Mouse (Mus musculus) erythroid progenitor cell, adult 5-6 weeks (primary cell): ENCODE results near the gene Ear14. TPM values are rescaled to one million over a fixed set of nuclear protein-coding genes. Genes with fewer than 3 reads are reported as not detected.
"Not testable (repeated sequence)": the region's sequence is repeated elsewhere in the genome, so short reads cannot be mapped to it uniquely, and the experiment has no call there.

Experiments used
- ATAC-seq: replicated peaks from 2 replicates; pipeline ENCODE4 v1.8.0; 2016; ENCODE audit warnings: moderate number of reproducible peaks, mild to moderate bottlenecking, moderate TSS enrichment, inconsistent platforms; ENCODE audit not compliant: poor library complexity, low FRiP score, severe bottlenecking
- total RNA-seq, 2 experiments: library from RNA; stranded (forward) in 1 of 2; stranded (reverse) in 1 of 2; fragments of 150-400 nt in 1 of 2; fragments of 186-747, 209-891 nt in 1 of 2; gene quantifications; 2 replicates each; pipeline versions ENCODE4 v1.2.3 to v1.2.4; 2015 to 2017; ENCODE audit warnings: low replicate concordance in 2 of 2

Ear14 gene
- total RNA-seq (2015; ENCODE audit: low replicate concordance) = not detected in 2 replicates
- not detected in 2 replicates for total RNA-seq (2017; ENCODE audit: low replicate concordance)

- no peak for ATAC-seq
These were observed at the start of gene Ear14 for GRCm38 (mm10) chr14:51203115-51203514. TSS of gene Ear14 (plus strand) at chr14:51203391.

DNA sequence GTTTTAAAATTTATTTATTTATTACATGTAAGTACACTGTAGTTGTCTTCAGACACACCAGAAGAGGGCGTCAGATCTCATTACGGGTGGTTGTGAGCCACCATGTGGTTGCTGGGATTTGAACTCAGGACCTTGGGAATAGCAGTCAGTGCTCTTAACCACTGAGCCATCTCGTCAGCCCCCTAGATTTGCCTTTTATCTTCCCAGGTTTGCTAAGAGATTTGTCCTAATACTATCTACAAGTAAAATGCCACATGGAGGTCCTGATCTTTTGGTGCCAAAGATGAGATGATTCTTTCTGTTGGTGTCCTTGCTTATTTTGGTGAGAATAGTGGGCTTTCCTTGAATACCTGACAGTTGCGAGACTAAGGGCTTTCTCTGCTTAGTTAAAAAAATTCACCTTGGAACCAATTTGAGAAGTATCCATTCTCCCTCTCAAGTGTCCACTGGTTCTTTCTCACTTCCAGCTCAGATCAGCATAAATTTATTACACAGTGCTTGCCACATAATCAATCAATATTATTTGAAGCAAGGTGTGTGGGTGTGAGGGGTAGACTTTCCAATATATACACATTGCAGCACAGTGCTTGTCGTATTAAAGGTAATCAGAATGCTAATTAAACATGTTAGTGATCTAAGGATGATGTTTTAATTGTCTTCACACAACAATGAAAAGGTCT lies 47.0 kb upstream of the Ear14 start:
- ATAC-seq = no peak

DNA sequence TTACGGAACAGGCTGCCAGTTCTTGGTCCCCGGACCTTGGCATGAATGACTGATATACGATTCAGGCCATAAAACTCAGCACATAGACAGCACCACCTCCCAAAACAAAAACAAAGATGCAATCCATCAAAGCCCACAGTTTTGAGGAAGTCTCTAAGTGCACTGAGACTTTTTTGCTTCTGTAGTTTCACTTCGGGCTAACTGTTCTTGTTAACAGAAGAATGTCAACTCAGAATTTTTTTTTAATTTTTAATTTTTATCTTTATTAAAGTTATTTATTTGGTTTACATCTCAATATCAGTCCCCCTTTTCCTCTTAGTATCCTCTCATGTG lies 46.5 kb upstream of the Ear14 start:
- no peak for ATAC-seq

GRCm38 (mm10) chr14:51157072-51157471 lies 46.1 kb upstream of the Ear14 start:
- 0 out of 2 replicates have a peak, but pooled peaks have one; percentile 28 for ATAC-seq

DNA sequence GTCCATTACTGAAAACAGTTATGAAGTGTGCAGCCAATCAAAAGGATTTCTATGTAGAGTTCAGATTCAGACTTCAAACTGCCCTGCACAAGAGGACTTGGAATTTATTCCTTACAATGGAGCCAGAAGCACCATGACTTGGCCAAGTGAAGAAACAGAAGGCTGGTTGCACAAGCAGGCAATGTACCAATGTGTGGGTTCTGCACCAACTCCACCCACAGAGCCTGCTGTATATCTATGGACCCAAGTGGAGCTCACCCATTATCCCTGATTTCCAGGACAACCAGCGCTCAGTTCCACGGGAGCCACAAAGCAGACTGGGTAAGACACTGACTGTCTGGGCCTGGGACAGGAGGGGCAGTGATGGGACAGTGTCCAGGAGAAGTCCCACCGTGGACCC lies 41.2 kb upstream of the Ear14 start, which contains the start of gene Rnase2b:
Gene Rnase2b (plus strand): TSS at position 285 of the 400 bp plus-strand sequence.
- ATAC-seq = not testable (repeated sequence)

GRCm38 (mm10) chr14:51163323-51163722 lies 39.9 kb upstream of the Ear14 start:
- not testable (repeated sequence) for ATAC-seq

DNA sequence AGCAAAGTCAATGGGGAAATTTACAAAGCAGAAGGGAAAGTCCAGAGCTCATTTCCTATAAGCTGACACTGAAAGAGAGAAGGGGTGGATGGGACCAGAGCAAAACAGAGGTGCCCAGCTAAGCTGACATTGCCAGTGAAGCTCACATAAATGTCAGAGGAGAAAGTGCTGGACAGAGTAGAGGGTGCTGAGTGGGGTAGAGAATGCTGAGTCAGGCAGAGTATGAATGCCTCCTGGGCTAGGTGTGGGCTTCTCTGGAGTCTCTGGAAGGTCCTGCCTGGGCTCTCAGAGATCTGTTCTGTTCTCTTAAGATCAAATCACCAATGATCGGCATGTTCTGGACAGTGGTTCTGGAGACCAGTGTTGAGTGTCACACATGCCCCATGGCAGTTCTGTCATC lies 37.8 kb upstream of the Ear14 start:
- ATAC-seq = 0 out of 2 replicates have a peak, but pooled peaks have one; percentile 52

GRCm38 (mm10) chr14:51166068-51166467 lies 37.1 kb upstream of the Ear14 start:
- ATAC-seq = no peak

DNA sequence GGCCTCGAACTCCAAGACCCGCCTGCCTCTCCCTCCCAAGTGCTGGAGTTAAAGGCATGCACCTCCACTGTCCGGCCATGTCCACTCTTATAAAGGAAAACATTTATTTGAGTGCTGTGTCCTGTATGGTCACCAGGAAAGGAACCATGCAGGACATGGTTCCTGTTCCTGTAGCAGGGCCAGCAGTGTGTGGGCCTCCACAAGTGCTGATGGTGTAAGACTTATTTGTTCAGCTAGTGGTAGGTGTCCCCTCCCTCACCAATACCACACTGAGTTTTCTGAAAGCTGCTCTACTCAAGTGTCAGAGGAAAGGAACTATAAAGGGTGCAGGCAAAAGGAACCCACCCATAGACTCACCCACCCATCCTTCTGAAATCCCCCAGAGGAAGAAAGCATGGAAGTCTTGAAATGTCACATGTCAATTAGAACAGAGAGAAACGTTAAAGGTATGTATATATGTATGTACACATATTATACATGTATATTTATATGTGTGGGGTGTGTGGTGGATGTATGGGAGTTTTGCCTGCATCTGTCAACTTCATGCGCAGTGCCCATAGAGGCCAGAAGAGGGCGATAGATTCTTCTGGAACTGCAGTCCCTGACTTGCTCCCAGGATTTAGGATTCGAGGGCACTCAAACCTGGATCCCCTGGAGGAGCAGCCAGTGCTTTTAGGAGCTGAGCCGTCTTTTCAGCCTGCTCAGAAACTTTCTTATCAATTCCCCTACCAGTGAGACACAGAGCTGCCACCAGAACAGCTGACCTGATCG lies 30.9 kb upstream of the Ear14 start:
- peak; percentile 73; the same call in 1 of the 2 replicates for ATAC-seq

DNA sequence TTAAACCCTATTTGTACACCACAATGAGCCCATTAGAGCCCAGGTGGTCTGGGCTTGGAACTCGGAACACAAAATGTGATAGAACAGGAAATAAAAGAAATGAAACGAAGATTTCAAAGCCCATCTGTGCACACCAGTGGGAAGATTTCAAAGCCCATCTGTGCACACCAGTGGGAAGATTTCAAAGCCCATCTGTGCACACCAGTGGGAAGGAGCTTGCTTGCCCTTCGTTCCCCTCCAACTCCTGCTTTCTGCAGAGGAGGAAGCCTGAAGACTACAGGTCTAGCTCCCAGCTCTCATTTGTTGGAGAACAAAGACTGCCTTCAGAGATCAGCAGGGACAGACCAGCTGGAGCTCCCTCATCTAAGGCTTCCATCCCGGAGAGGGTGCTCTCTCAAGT lies 30.2 kb upstream of the Ear14 start:
- ATAC-seq = not testable (repeated sequence)

- no peak for ATAC-seq
These were observed 29.3 kb upstream of the Ear14 start for GRCm38 (mm10) chr14:51173843-51174242.

DNA sequence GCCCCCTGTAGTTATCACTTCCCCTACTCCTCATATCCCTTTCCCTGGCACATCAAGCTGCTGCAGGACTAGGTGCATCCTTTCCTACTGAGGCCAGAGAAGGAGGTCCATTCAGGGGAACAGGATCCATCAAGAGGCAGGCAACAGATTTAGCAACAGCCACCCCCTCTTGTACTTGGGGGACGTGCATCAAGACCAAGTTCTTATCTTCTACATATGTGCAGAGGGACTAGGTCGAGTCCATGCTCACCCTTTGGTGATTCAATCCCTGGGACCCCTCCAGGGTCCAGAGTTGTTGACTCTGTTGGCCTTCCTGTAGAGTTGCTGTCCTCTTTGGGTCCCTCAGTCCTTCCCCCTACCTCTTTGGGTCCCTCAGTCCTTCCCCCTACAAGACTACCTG lies 22.1 kb upstream of the Ear14 start:
- ATAC-seq = not testable (repeated sequence)

DNA sequence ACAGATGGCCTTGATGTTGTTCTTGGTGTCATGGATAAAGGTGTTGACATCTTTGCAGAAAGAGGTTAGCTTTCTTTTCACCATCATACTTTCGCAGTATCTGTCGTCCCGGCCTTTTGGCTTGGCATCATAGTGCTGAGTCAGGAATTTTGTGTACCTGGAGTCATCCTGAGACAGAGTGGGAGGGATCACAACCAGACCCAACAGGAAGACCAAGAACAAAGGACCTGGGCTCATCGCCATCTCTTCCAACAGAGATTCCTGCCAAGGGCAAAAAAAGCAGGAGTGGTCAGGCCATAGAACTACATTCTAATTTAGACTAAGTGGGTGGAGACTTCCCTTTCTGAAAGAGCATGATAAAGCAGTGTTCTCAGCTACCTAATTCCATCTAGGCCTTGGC lies 7.5 kb upstream of the Ear14 start:
- ATAC-seq = no peak

DNA sequence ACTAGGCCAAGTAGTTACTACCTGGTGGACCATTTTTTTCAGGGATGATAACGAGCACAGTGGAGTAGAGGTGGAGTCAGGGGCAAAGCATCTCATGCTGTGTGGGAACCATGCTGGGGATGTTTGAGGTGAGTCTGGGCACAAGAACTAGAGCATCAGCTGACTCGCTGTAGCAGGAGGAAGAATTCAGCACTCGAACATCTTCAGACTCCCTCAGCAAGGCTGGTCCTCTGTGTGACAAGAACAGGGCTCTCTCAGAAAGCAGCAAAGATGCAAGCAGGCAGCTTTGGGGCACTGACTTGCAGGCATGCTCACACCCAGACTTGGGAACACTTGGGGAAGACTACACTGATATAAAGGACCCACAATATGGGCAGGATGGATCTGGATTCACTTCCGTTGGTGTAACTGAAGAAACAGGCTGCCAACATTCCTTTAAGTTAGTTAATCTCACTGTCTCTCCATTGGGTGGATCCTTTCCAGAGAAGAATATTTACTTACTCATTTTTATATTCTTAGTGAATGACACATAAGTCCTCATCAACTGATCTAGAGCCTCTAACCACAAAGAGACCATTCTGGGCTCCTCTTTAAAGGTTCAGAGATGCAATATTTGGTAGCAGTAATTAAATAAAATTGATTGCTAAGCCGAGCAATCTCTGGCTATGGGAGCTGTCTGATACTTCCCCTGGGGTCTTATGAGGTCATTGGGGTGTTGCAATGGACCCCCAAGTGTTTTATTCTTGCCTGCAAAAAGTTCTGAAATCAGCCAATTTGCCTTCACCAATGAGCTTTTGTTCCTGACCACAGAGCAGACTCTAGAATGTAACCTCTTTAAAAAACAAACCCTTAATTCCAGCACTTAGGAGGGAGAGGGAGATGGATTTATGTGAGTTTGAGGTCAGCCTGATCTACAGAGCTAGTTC lies 3.8 kb upstream of the Ear14 start, which contains the start of gene Ang2:
Gene Ang2 (minus strand): TSS at position 51 of the 926 bp plus-strand sequence.
- no peak for ATAC-seq

GRCm38 (mm10) chr14:51200054-51200453 lies 3.1 kb upstream of the Ear14 start:
- no peak for ATAC-seq

DNA sequence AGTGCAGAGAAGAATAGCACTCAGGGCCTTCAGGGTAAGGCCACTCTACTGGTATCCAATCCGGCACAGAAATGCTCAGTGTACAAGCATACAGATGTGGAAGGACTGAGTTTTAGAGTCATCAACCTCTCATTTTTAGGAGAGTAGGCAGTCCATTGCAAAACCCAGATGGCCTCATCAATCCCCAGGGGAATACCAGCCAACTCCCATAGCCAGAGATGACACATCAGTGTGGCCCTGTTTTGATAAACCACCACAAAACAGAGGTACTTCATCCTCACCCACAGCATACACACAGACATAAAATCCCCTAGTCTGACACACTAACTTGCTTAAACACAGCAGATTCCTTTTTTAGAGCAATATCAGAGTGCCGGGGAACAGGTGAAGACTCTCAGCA lies 2.7 kb upstream of the Ear14 start:
- ATAC-seq = no peak

DNA sequence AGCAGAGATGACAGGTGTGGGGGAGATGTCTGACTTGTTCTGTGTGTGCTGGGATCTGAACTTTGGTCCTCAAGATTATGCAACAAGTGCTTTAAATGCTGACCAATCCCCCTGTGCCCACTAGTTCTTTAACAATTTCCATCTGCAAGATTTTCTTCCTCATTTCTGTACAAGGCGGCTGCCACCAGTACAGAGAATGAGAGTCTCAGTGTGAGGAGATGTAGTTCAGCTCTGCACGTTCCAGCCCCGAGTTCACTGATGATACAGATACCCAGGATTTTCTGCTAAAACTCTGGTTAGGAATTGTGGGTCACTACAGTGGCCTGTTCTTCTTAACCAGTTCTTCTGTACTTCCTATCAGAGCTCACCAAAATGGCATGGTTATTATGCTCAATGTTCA lies 16.9 kb downstream of the Ear14 start:
- ATAC-seq = not testable (repeated sequence)

DNA sequence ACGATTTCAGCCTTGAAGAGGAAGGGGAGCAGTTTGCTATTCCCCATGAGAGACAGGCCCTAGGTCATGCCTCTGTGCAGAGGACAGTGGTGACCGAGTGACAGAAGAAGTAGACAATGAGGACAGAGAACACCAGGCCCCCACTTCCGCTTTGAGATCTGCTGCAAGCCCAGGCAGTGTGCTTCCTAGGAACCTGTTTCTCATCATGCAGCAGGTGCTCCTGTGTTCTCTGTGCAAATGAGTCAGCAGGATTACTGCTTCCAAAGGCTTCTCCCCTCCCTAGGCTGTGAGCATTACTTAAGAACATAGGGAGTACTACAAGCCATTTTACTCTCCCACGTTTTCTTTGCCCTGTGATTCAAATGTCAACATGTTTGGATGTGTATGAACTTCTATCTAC lies 26.5 kb downstream of the Ear14 start:
- not testable (repeated sequence) for ATAC-seq

GRCm38 (mm10) chr14:51237488-51237887 lies 34.3 kb downstream of the Ear14 start:
- ATAC-seq = not testable (repeated sequence)

GRCm38 (mm10) chr14:51240899-51241298 lies 37.7 kb downstream of the Ear14 start:
- ATAC-seq = no peak
